Mouse (Mus musculus) limb, embryonic 13.5 days (tissue): Measurements from ENCODE around the gene Hecw1. TPM values are rescaled to one million over a fixed set of nuclear protein-coding genes. Genes with fewer than 3 reads are reported as not detected.

Source experiments
- ATAC-seq: fragments of 200-750 bp; cut with Nextera tagmentation; 2 replicates; pipeline ENCODE4 v1.8.0; 2017; ENCODE audit warnings: low read depth, moderate number of reproducible peaks, moderate TSS enrichment; ENCODE audit not compliant: low FRiP score
- H3K27ac ChIP-seq: fragments of 300-500 bp; sonication (generic); 2 replicates; pipeline ENCODE4 v1.5.1; 2015; ENCODE audit warnings: inconsistent platforms, mild to moderate bottlenecking, moderate library complexity
- H3K27me3 ChIP-seq: fragments of 300-500 bp; sonication (generic); 2 replicates; pipeline ENCODE4 v1.6.1; 2015; ENCODE audit warnings: mild to moderate bottlenecking, inconsistent platforms
- H3K36me3 ChIP-seq: fragments of 300-500 bp; sonication (generic); 2 replicates; pipeline ENCODE4 v1.6.1; 2015; ENCODE audit warnings: inconsistent platforms, mild to moderate bottlenecking, moderate library complexity
- H3K4me1 ChIP-seq: fragments of 300-500 bp; sonication (generic); 2 replicates; pipeline ENCODE4 v1.6.1; 2015; ENCODE audit warnings: inconsistent platforms
- H3K4me2 ChIP-seq: fragments of 300-500 bp; sonication (generic); replicated peaks from 2 replicates; pipeline ENCODE4 v1.6.1; 2015; ENCODE audit warnings: inconsistent platforms, mild to moderate bottlenecking, moderate library complexity
- H3K4me3 ChIP-seq: fragments of 300-500 bp; sonication (generic); 2 replicates; pipeline ENCODE4 v1.5.1; 2015; ENCODE audit warnings: moderate library complexity, mild to moderate bottlenecking, inconsistent platforms
- H3K9ac ChIP-seq: fragments of 300-500 bp; sonication (generic); 2 replicates; pipeline ENCODE4 v1.6.1; 2015; ENCODE audit warnings: mild to moderate bottlenecking, inconsistent platforms
- H3K9me3 ChIP-seq: fragments of 300-500 bp; sonication (generic); 2 replicates; pipeline ENCODE4 v1.6.1; 2016; ENCODE audit warnings: inconsistent platforms
- WGBS: fragments of 180-500 bp; shearing (Covaris S2); methylation state at CpG from one replicate; pipeline ENCODE4 v1.1.7; 2015; 5-methylcytosine and 5-hydroxymethylcytosine counted together
- polyA plus RNA-seq: library from polyadenylated mRNA; unstranded; fragments of >200 nt; fragmentation: Nextera tagmentation; extraction: Ambion mirVana; gene quantifications from 2 replicates; pipeline ENCODE4 v1.2.1, GENCODE M21; 2015

Gene Hecw1
- polyA plus RNA-seq, 1 experiment from 2014 or later: 0.65 TPM

DNA sequence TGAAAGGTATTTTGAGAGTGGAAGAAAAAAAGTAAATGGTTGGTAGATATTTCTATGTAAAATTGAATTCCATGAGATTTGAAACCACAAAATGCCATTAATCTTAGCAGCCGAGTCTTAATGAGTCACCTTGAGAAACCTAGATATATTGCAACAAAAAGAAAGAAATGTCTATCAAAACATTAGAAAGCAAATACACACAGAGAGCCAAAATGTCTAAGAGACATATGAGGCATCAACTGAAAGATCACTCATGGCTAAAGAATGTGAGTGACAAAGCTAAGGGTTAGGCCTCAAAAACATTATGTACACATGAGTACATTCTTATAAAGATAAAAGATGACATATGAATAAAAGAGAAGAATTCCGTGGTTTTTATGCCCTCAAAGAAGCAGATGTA lies 26.1 kb downstream of the Hecw1 start:
- Histone ChIP-seq H3K27me3 (no peaks in the 10 kb centered on the region), H3K4me2 (no peak overlapping the region), H3K36me3 (no peaks in the 10 kb centered on the region), H3K9me3 (no peaks in the 10 kb centered on the region), H3K4me1 (no peaks in the 10 kb centered on the region), H3K27ac (no peak overlapping the region), H3K4me3 (no peak overlapping the region), H3K9ac (no peak overlapping the region)
- no peak for ATAC-seq
- WGBS: 78% methylated on average over 2 of the region's 2 CpGs

DNA sequence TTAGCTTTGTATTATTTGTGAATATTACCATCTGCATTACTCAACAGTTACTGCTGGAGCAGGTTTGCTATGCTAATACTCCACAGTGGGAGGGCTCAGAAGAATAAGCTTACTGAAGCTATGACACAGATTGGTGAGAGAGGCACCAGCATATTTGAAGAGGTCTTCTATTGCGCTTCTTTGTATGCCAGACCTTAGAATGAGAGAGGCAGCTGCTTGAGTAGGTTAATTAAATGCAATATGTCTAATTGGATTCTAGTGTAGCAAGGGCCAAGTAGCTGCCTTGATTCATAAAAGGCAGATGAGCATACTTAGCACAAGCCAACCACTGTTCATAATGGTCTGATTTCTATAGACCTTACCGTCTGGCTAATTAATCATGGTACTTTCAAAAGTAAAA lies 35.2 kb downstream of the Hecw1 start:
- Histone ChIP-seq H3K9ac (no peak overlapping the region), H3K27ac (no peak overlapping the region), H3K4me3 (no peak overlapping the region), H3K4me1 (no peaks in the 10 kb centered on the region), H3K36me3 (no peaks in the 10 kb centered on the region), H3K4me2 (no peak overlapping the region), H3K9me3 (no peaks in the 10 kb centered on the region), H3K27me3 (no peaks in the 10 kb centered on the region)
- WGBS: 91% methylated on average over 2 of the region's 2 CpGs
- ATAC-seq: no peak

DNA sequence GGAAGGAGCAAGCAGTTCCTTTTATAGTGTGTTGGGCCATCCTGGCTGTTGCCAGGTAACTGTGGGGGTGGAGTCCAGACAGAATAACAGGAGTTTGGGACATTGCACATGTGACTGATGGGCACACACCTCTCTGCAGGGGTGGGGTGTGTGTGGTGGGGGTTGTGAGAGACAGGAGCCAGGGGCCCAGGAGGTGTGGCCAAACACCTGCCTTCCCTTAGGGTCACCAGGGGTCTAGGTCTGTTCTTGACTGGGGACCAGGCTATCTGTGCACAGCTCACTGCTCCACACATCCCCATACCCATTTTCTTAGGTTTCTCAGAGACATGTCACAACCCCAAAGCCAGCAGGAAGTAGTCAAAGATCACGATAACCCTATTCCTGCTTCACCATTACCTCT lies 51.9 kb downstream of the Hecw1 start:
- no peaks in the 10 kb centered on the region for H3K27me3 ChIP-seq
- WGBS: 86% methylated on average over 1 of the region's 1 CpGs
- no peak overlapping the region for H3K9ac ChIP-seq
- no peak overlapping the region for H3K27ac ChIP-seq
- H3K4me1 ChIP-seq: no peaks in the 10 kb centered on the region
- H3K9me3 ChIP-seq: no peaks in the 10 kb centered on the region
- H3K4me2 ChIP-seq: no peak overlapping the region
- no peak overlapping the region for H3K4me3 ChIP-seq
- ATAC-seq: no peak
- H3K36me3 ChIP-seq: no peaks in the 10 kb centered on the region

DNA sequence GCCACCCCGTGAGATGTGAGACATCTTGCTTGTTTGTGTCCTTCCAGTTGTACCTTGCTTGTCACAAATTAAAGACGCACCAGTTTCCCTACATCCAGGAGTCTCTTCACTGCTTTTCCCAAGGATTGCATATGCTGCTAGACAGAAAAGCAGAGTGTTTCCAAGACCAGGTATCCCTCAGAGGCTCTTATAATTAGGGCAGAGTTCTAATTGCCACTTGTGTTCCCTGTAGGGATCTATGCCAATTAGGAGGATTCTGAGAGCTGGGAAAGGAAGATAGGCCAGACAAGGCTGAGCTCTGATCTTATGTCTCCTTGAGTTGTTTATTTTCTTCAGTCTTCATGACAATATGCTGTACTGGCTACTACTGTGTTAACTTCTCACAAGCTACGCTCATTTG lies 55.5 kb downstream of the Hecw1 start:
- Histone ChIP-seq H3K27ac (no peak overlapping the region), H3K27me3 (no peaks in the 10 kb centered on the region), H3K4me2 (no peak overlapping the region), H3K9me3 (no peaks in the 10 kb centered on the region), H3K4me1 (no peaks in the 10 kb centered on the region), H3K36me3 (no peaks in the 10 kb centered on the region), H3K9ac (no peak overlapping the region), H3K4me3 (no peak overlapping the region)
- WGBS: 64% methylated on average over 3 of the region's 3 CpGs
- no peak for ATAC-seq

DNA sequence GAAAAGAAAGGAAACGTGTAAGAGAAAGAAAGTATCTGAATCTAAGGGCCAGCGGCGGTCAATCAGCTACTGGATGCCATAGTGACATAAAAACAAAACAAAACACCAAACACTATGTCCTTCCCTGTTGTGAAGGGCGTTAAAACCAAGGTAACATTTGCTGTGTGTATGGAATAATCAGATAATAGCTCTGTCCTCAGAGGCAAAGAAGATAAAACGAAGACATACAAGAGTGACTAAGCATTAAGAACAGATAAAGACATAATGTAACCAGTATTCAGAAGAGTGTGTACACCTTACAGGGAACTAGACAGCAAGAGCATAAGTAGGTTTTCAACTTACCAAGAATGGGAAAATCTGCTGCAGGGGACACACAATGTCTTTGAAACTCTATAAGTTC lies 62.0 kb downstream of the Hecw1 start:
- Histone ChIP-seq H3K27ac (no peak overlapping the region), H3K27me3 (no peaks in the 10 kb centered on the region), H3K9me3 (no peaks in the 10 kb centered on the region), H3K36me3 (no peaks in the 10 kb centered on the region), H3K9ac (no peak overlapping the region), H3K4me3 (no peak overlapping the region), H3K4me1 (no peaks in the 10 kb centered on the region), H3K4me2 (no peak overlapping the region)
- no peak for ATAC-seq
- WGBS: 83% methylated on average over 5 of the region's 5 CpGs

DNA sequence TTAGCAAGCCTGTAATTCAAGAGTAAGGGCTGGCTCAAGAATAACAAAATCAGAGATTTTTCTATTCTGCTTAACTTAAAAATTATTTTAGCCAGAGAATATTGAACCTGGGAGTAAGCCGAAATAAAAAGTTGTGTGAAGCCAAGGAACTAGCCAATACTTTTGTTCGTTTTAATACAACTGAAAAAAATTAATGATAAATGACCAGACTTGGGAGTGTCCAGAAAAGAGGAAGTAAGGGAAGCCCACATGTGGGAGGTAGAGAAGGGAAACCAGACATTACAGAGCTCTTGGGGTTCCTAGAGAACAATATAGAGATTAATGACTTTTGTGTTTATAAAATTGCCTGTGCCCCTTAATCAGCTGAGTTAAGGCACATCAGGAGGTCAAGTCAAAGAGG lies 66.0 kb downstream of the Hecw1 start:
- Histone ChIP-seq H3K27ac (no peak overlapping the region), H3K4me3 (no peak overlapping the region), H3K9me3 (no peaks in the 10 kb centered on the region), H3K27me3 (no peaks in the 10 kb centered on the region), H3K4me2 (no peak overlapping the region), H3K9ac (no peak overlapping the region), H3K4me1 (no peaks in the 10 kb centered on the region), H3K36me3 (no peaks in the 10 kb centered on the region)
- ATAC-seq: no peak
- 80% methylated on average over 2 of the region's 2 CpGs for WGBS

DNA sequence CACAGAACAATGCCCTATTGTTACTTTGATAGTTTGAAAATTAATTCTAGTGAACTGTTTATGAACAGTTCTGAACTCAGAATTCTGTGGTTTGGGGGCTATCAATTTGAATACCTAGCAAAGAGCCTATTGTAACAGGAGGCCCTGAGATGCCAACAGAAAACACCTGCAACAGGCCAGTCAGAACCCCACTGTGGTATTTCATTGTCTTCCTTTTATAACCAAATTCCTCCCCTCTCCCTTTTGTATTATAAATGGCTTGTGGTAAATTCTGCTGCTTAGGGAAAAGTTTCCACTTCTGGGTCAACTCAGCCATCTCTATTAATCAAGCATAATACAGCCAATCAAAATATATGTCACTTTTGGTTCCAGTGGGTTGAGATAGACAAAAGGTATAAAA lies 83.5 kb downstream of the Hecw1 start:
- no peaks in the 10 kb centered on the region for H3K27me3 ChIP-seq
- H3K9ac ChIP-seq: no peak overlapping the region
- H3K36me3 ChIP-seq: no peaks in the 10 kb centered on the region
- H3K4me1 ChIP-seq: no peaks in the 10 kb centered on the region
- H3K27ac ChIP-seq: no peak overlapping the region
- H3K9me3 ChIP-seq: no peaks in the 10 kb centered on the region
- no peak overlapping the region for H3K4me3 ChIP-seq
- no peak for ATAC-seq
- no peak overlapping the region for H3K4me2 ChIP-seq

DNA sequence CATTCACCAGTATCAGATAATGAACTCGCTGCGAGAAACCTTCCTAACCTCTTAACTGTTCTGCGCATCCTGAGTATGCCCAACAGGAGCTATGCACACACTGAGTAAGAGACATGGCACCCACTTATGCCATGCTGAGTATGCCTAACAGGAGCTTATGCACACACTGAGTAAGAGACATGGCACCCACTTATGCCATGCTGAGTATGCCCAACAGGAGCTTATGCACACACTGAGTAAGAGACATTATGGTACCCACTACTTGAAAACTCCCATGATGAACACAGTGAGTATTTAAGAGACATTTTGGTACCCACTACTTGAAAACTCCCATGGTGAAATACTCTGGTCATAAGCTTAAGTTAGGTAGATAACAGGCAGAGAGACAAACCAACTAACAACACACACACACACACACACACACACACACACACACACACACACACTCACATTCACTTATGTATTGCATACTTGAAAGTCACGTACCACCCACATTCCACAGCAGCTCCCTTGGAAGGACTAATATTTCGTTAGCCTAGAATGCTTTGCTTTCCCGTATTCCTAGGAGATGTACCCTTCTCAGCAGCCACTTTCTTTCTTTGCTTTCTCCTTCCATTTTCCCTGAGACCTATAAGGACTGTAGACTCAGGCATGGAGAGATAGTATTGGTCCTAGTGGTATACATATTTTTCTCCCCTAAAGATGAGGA lies 94.0 kb downstream of the Hecw1 start:
- no peak overlapping the region for H3K27ac ChIP-seq
- no peaks in the 10 kb centered on the region for H3K36me3 ChIP-seq
- H3K9me3 ChIP-seq: no peaks in the 10 kb centered on the region
- H3K9ac ChIP-seq: no peak overlapping the region
- no peak overlapping the region for H3K4me2 ChIP-seq
- ATAC-seq: no peak
- no peak overlapping the region for H3K4me3 ChIP-seq
- no peaks in the 10 kb centered on the region for H3K27me3 ChIP-seq
- H3K4me1 ChIP-seq: no peaks in the 10 kb centered on the region
- WGBS: 89% methylated on average over 6 of the region's 6 CpGs

DNA sequence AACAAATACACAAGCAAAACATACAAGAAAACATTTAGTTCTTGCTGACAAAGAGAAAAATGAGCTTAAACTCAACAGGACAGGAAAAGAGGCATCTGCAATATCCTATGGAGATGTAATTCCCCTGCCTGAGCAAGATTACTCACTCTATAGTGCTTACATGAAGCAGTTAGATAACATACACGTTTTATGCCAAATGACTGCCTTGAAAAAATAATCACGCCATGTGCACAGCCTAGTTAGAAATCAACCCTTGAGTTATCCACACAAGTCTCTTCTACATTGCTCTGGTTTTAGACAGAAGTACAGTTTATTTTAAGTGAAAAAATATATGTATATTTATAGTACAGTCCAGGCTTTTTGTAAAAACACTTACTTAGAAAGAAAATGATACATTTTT lies 98.2 kb downstream of the Hecw1 start:
- no peaks in the 10 kb centered on the region for H3K27me3 ChIP-seq
- H3K4me3 ChIP-seq: no peak overlapping the region
- H3K36me3 ChIP-seq: no peaks in the 10 kb centered on the region
- 74% methylated on average over 2 of the region's 2 CpGs for WGBS
- H3K9me3 ChIP-seq: no peaks in the 10 kb centered on the region
- no peak overlapping the region for H3K4me2 ChIP-seq
- H3K27ac ChIP-seq: no peak overlapping the region
- no peak for ATAC-seq
- H3K4me1 ChIP-seq: no peaks in the 10 kb centered on the region
- H3K9ac ChIP-seq: no peak overlapping the region

DNA sequence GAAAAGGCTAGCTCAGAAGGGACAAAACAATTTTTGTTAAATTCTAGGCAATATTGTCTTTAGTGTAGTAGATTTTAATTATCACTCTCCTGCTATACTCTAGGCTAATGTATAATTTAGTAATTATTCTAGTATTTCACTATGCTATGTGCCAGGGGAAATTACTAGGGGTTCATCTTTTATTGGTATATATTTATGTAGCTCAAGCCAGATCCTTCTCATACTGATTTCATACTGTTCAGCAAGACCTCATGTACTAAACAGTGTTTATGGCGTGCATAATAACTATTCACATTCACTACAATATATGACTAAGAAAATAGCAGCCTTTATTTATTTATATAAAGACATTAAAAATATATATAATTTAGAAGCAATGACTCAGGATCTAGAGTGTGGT lies 109.6 kb downstream of the Hecw1 start:
- ATAC-seq: no peak
- Histone ChIP-seq H3K4me1 (no peaks in the 10 kb centered on the region), H3K9ac (no peak overlapping the region), H3K4me3 (no peak overlapping the region), H3K4me2 (no peak overlapping the region), H3K27ac (no peak overlapping the region), H3K9me3 (no peaks in the 10 kb centered on the region), H3K36me3 (no peaks in the 10 kb centered on the region), H3K27me3 (no peaks in the 10 kb centered on the region)
- 84% methylated on average over 1 of the region's 1 CpGs for WGBS

DNA sequence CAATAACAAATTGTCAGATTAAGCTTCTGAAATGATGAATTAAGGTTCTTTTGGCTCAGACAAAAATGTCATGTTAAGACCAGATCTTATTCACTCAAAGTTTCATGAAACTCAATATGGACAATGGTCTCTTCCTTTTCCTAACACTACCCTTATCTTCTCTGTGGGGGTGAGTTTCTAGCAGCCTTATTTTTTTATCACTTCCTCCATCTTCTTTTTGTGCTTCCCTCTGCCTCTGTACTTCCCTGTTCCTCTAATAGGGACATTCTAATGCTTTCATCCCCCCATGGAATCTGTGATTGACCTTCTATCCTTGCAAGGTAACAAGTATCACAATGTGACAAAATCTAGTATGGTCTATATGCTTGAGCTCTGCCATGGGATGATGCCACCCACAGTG lies 148.6 kb downstream of the Hecw1 start:
- no peaks in the 10 kb centered on the region for H3K36me3 ChIP-seq
- no peaks in the 10 kb centered on the region for H3K27me3 ChIP-seq
- H3K4me1 ChIP-seq: no peaks in the 10 kb centered on the region
- ATAC-seq: no peak
- H3K9ac ChIP-seq: no peak overlapping the region
- H3K4me2 ChIP-seq: no peak overlapping the region
- no peaks in the 10 kb centered on the region for H3K9me3 ChIP-seq
- no peak overlapping the region for H3K27ac ChIP-seq
- H3K4me3 ChIP-seq: no peak overlapping the region

DNA sequence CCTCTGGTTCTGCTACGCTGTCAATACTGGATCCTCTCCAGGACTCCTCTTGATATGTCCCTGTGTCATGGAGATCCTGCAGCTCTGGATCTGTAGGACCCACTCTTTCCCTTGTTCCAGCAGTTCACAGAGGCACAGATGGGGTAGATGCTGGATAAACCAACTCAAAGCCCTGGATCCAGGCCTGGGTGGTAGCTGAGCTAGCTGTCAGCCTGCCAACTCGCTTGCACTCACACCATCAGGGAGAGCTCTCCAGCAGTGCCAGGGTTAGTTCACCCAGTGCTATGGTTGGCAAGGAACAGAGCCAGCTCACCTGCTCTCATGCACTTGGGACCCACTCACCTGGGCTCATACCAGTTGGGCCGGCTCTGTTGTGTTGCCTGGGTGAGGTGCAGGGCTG lies 157.5 kb downstream of the Hecw1 start:
- Histone ChIP-seq H3K9ac (no peak overlapping the region), H3K4me1 (no peaks in the 10 kb centered on the region), H3K4me2 (no peak overlapping the region), H3K36me3 (no peaks in the 10 kb centered on the region), H3K4me3 (no peak overlapping the region), H3K9me3 (no peaks in the 10 kb centered on the region), H3K27ac (no peak overlapping the region), H3K27me3 (no peaks in the 10 kb centered on the region)
- 85% methylated on average over 3 of the region's 3 CpGs for WGBS
- ATAC-seq: no peak; the same call in 1 of the 2 replicates

DNA sequence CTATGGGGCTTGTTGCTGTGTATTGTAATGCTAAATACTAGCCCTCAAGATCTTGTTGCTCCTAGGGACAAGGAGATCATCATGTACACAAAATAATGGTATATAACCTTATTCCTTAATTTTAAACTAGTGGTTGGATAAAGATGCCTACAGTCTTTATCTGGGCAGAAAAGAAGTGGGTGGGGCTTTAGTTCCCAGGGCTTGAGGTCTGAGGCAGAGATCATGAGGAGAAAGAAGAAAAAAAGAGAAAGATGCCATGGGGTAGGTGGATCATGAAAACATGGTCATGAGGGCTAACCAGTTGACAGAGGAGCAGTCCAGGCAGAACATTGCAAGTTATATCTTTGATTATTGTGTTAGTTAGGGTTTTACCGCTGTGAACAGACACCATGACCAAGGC lies 195.8 kb downstream of the Hecw1 start:
- no peaks in the 10 kb centered on the region for H3K9me3 ChIP-seq
- no peaks in the 10 kb centered on the region for H3K4me1 ChIP-seq
- H3K27ac ChIP-seq: no peak overlapping the region
- no peak overlapping the region for H3K9ac ChIP-seq
- 89% methylated on average over 1 of the region's 1 CpGs for WGBS
- H3K4me2 ChIP-seq: no peak overlapping the region
- H3K36me3 ChIP-seq: no peaks in the 10 kb centered on the region
- no peaks in the 10 kb centered on the region for H3K27me3 ChIP-seq
- no peak for ATAC-seq
- no peak overlapping the region for H3K4me3 ChIP-seq
